Mouse (Mus musculus): Measurements from ENCODE around the gene Plp2. TPM values are rescaled to one million over a fixed set of nuclear protein-coding genes. Genes with fewer than 3 reads are reported as not detected.

Gene Plp2
- total RNA-seq, 2 experiments from 2014 or later, result 5.9 to 7.7 TPM

Other genes starting within 250 kb of the Plp2 start
- not detected for gene Foxp3, start 97.7 kb downstream of the Plp2 start, total RNA-seq (2021)
- 10 to 100 TPM; 21.1 to 25.0 TPM for gene Ppp1r3f, start 97.1 kb downstream of the Plp2 start, total RNA-seq (2021)
- 10 to 100 TPM; 30.6 to 31.3 TPM for gene Ccdc22, start 65.9 kb downstream of the Plp2 start, total RNA-seq (2021)
- gene Cacna1f, start 64.3 kb downstream of the Plp2 start, total RNA-seq (2021), result not detected
- 1,000 to 10,000 TPM; 2,020 to 2,211 TPM for gene Syp, start 32.9 kb downstream of the Plp2 start, total RNA-seq (2021)
- 1 to 10 TPM in 1 of 2 experiments, under 1 TPM in 1; 0.76 to 2.0 TPM for gene Prickle3, start 14.1 kb downstream of the Plp2 start, total RNA-seq (2021)
- under 1 TPM; 0.41 to 0.57 TPM for gene Magix, start 9.9 kb upstream of the Plp2 start, total RNA-seq (2021)
- gene Gpkow, start 25.7 kb upstream of the Plp2 start, total RNA-seq (2021), result 10 to 100 TPM; 33.2 to 34.0 TPM
- 10 to 100 TPM; 57.6 to 61.6 TPM for gene Wdr45, start 42.9 kb upstream of the Plp2 start, total RNA-seq (2021)
- gene Gm45208, start 50.9 kb upstream of the Plp2 start, total RNA-seq (2021), result not detected
- gene Praf2, start 57.0 kb upstream of the Plp2 start, total RNA-seq (2021), result 100 to 1,000 TPM in 1 of 2 experiments, 10 to 100 TPM in 1; 99.9 to 103 TPM
- gene Ccdc120, start 79.5 kb upstream of the Plp2 start, total RNA-seq (2021), result 10 to 100 TPM; 19.5 to 22.1 TPM
- 10 to 100 TPM; 29.9 to 36.0 TPM for gene Tfe3, start 91.2 kb upstream of the Plp2 start, total RNA-seq (2021)
- gene Gripap1, start 118.4 kb upstream of the Plp2 start, total RNA-seq (2021), result 100 to 1,000 TPM in 1 of 2 experiments, 10 to 100 TPM in 1; 99.6 to 105 TPM
- 1 to 10 TPM; 7.0 to 8.9 TPM for gene Kcnd1, start 150.9 kb upstream of the Plp2 start, total RNA-seq (2021)
- 10 to 100 TPM; 74.8 to 83.2 TPM for gene Otud5, start 170.0 kb upstream of the Plp2 start, total RNA-seq (2021)
- gene Pim2, start 206.9 kb upstream of the Plp2 start, total RNA-seq (2021), result 10 to 100 TPM; 55.3 to 57.3 TPM
- gene Slc35a2, start 212.6 kb upstream of the Plp2 start, total RNA-seq (2021), result 10 to 100 TPM; 46.6 to 47.4 TPM
- 10 to 100 TPM; 77.7 to 86.6 TPM for gene Pqbp1, start 227.9 kb upstream of the Plp2 start, total RNA-seq (2021)
- 10 to 100 TPM; 19.1 to 21.7 TPM for gene Timm17b, start 228.0 kb upstream of the Plp2 start, total RNA-seq (2021)
- gene Gm10491, start 236.4 kb upstream of the Plp2 start, total RNA-seq (2021), result not detected
- gene Gm10490, start 238.2 kb upstream of the Plp2 start, total RNA-seq (2021), result not detected
- gene Pcsk1n, start 248.4 kb upstream of the Plp2 start, total RNA-seq (2021), result 100 to 1,000 TPM; 397 to 420 TPM

Data from left cerebral cortex, postnatal 25 days (tissue).